Mouse (Mus musculus) ES-Bruce4 (cell line): ENCODE measurements around the gene Gpnmb. TPM values are rescaled to one million over a fixed set of nuclear protein-coding genes. Genes with fewer than 3 reads are reported as not detected.

Experiments
- H3K27ac ChIP-seq: 2 replicates; pipeline ENCODE4 v1.5.1; 2012; ENCODE audit warnings: low read length, inconsistent platforms; ENCODE audit not compliant: insufficient read depth
- H3K27me3 ChIP-seq: 2 replicates; pipeline ENCODE4 v1.6.1; 2012; ENCODE audit warnings: mild to moderate bottlenecking, low read length, inconsistent platforms; ENCODE audit not compliant: control insufficient read depth, poor library complexity, insufficient read depth, severe bottlenecking
- H3K36me3 ChIP-seq: 2 replicates; pipeline ENCODE4 v1.6.1; 2012; ENCODE audit warnings: inconsistent platforms, mild to moderate bottlenecking, low read length, moderate library complexity; ENCODE audit not compliant: control insufficient read depth, poor library complexity, insufficient read depth, severe bottlenecking
- H3K4me1 ChIP-seq: one replicate; pipeline ENCODE4 v1.8.1; 2011; ENCODE audit warnings: low read length; ENCODE audit not compliant: control insufficient read depth, insufficient read depth
- H3K4me3 ChIP-seq: 2 replicates; pipeline ENCODE4 v1.5.1; 2011; ENCODE audit warnings: low read depth, mild to moderate bottlenecking, low read length
- H3K9ac ChIP-seq: 2 replicates; pipeline ENCODE4 v1.6.1; 2012; ENCODE audit warnings: low read depth, mild to moderate bottlenecking, inconsistent platforms; ENCODE audit not compliant: poor library complexity, severe bottlenecking
- H3K9me3 ChIP-seq: replicated peaks from 2 replicates; pipeline ENCODE4 v1.6.1; 2012; ENCODE audit warnings: mild to moderate bottlenecking, low read length, inconsistent platforms; ENCODE audit not compliant: control insufficient read depth, poor library complexity, insufficient read depth, severe bottlenecking
- CTCF ChIP-seq: IDR thresholded peaks from one replicate; pipeline ENCODE4 v1.8.1; 2011; ENCODE audit warnings: low read depth, low read length
- EP300 ChIP-seq: IDR thresholded peaks from 2 replicates; pipeline ENCODE4 v1.6.1; 2011; ENCODE audit warnings: low read depth, low read length; ENCODE audit not compliant: insufficient read depth
- POLR2A ChIP-seq: IDR thresholded peaks from one replicate; pipeline ENCODE4 v1.8.1; 2011; ENCODE audit warnings: low read length; ENCODE audit not compliant: insufficient read depth
- polyA plus RNA-seq: library from polyadenylated mRNA; stranded (reverse); fragments of >200 nt; gene quantifications from 2 replicates; pipeline ENCODE4 v1.2.4, GENCODE M21; 2011; ENCODE audit warnings: low read depth; ENCODE audit not compliant: missing spikeins, insufficient read depth, insufficient read length

Gene Gpnmb
- polyA plus RNA-seq = 2.5 and 2.7 TPM in 2 replicates

GRCm38 (mm10) chr6:49036275-49037267, at the start of gene Gpnmb:
Gene Gpnmb, plus strand, starts transcription at chr6:49036546.
- no peak for TF ChIP-seq EP300
- TF ChIP-seq POLR2A = no peak
- TF ChIP-seq CTCF = no peak
- H3K4me3 ChIP-seq = peak within 1 kb of the TSS; percentile 66
- H3K27me3 ChIP-seq = no peaks in the 10 kb centered on the region
- no peak within 1 kb of the TSS for H3K9ac ChIP-seq
- no peak within 1 kb of the TSS for H3K27ac ChIP-seq
- no peaks in the 10 kb centered on the region for H3K9me3 ChIP-seq
- peaks cover 2% of the 10 kb centered on the region for H3K4me1 ChIP-seq
- H3K36me3 ChIP-seq = no peaks in the 10 kb centered on the region

DNA sequence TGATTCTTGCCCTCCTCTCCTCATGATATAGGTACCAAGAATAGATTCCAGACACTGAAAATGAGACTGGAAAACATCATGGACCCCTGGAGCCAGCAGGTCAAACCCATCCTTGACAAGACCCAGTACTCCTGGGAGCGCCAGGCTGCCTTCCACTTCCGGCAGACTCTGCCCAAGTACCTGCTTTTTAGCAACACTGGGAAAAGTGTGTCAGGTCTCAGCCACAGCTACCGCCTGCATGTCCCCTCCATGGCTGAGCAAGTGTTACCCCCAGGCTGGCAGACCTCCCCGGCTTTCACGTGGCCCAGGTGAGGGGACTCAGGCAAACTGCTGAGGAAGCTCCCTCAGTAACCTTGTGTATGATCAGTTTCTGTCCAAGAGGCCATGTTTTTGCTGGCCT, 46.4 kb upstream of the Gpnmb start:
- no peaks in the 10 kb centered on the region for H3K36me3 ChIP-seq
- no peak overlapping the region for H3K9ac ChIP-seq
- H3K4me3 ChIP-seq = no peak overlapping the region
- H3K4me1 ChIP-seq = no peaks in the 10 kb centered on the region
- TF ChIP-seq EP300 (no peak), POLR2A (no peak), CTCF (no peak)
- no peak overlapping the region for H3K27ac ChIP-seq
- H3K9me3 ChIP-seq = no peaks in the 10 kb centered on the region
- no peaks in the 10 kb centered on the region for H3K27me3 ChIP-seq

- Histone ChIP-seq H3K27me3 (no peaks in the 10 kb centered on the region), H3K4me3 (no peak overlapping the region), H3K4me1 (no peaks in the 10 kb centered on the region), H3K36me3 (no peaks in the 10 kb centered on the region), H3K9me3 (no peaks in the 10 kb centered on the region), H3K9ac (no peak overlapping the region), H3K27ac (no peak overlapping the region)
- no peak for TF ChIP-seq POLR2A
- TF ChIP-seq CTCF = no peak
- TF ChIP-seq EP300 = no peak
Measured at GRCm38 (mm10) chr6:48991991-48992390, 44.4 kb upstream of the Gpnmb start.

GRCm38 (mm10) chr6:48998186-48998585, 38.2 kb upstream of the Gpnmb start:
- no peak overlapping the region for H3K27ac ChIP-seq
- no peak overlapping the region for H3K9ac ChIP-seq
- no peaks in the 10 kb centered on the region for H3K36me3 ChIP-seq
- H3K9me3 ChIP-seq = no peaks in the 10 kb centered on the region
- no peaks in the 10 kb centered on the region for H3K27me3 ChIP-seq
- no peaks in the 10 kb centered on the region for H3K4me1 ChIP-seq
- no peak for TF ChIP-seq EP300
- no peak for TF ChIP-seq POLR2A
- TF ChIP-seq CTCF = no peak
- H3K4me3 ChIP-seq = no peak overlapping the region

DNA sequence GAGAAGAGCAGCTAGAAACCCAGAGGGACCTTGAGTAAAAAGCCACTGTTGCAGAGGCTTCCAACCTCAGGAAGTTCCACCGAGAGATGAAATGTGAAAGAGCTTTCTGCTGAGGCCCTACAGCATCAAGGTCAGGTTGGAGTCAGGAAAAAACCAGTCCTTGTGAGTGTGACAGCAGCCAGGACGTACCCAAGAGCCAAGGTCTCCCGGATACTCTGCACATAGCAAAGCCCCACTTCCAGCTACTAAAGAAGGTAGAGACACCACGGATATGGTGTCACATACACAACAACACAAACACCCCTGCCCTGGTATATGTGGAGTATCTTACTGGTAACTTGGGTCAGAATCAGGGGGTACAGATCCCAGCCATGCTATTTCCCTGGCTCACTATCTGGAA, 37.5 kb upstream of the Gpnmb start:
- H3K27ac ChIP-seq = no peak overlapping the region
- no peak overlapping the region for H3K9ac ChIP-seq
- H3K9me3 ChIP-seq = no peaks in the 10 kb centered on the region
- TF ChIP-seq CTCF (no peak), EP300 (no peak), POLR2A (no peak)
- no peaks in the 10 kb centered on the region for H3K27me3 ChIP-seq
- H3K36me3 ChIP-seq = no peaks in the 10 kb centered on the region
- H3K4me1 ChIP-seq = no peaks in the 10 kb centered on the region
- no peak overlapping the region for H3K4me3 ChIP-seq

DNA sequence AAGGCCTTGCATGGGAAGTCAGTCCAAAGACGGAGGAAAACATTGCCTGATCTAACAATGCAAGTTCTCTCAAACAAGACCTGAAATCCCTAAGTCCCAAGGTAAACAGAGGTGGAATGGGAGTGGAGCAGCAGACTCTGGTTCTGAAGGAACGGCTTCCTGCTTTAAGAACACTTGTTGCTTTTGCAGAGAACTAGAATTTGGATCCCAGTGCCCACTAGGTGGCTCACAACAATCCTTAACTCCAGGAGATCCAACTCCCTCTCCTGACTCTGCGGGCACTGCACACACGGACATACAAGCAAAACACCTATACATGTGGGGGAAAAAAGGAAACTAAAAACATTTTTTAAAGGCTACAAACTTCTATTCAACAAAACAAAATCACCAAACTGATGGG, 33.0 kb upstream of the Gpnmb start:
- no peak overlapping the region for H3K4me3 ChIP-seq
- no peak overlapping the region for H3K27ac ChIP-seq
- no peaks in the 10 kb centered on the region for H3K27me3 ChIP-seq
- no peaks in the 10 kb centered on the region for H3K36me3 ChIP-seq
- H3K4me1 ChIP-seq = no peaks in the 10 kb centered on the region
- no peak overlapping the region for H3K9ac ChIP-seq
- H3K9me3 ChIP-seq = no peaks in the 10 kb centered on the region
- TF ChIP-seq CTCF = peak; percentile 28
- TF ChIP-seq EP300 = no peak
